ENCODE assay signal across 9 mouse cellular contexts in the genomic region with DNA sequence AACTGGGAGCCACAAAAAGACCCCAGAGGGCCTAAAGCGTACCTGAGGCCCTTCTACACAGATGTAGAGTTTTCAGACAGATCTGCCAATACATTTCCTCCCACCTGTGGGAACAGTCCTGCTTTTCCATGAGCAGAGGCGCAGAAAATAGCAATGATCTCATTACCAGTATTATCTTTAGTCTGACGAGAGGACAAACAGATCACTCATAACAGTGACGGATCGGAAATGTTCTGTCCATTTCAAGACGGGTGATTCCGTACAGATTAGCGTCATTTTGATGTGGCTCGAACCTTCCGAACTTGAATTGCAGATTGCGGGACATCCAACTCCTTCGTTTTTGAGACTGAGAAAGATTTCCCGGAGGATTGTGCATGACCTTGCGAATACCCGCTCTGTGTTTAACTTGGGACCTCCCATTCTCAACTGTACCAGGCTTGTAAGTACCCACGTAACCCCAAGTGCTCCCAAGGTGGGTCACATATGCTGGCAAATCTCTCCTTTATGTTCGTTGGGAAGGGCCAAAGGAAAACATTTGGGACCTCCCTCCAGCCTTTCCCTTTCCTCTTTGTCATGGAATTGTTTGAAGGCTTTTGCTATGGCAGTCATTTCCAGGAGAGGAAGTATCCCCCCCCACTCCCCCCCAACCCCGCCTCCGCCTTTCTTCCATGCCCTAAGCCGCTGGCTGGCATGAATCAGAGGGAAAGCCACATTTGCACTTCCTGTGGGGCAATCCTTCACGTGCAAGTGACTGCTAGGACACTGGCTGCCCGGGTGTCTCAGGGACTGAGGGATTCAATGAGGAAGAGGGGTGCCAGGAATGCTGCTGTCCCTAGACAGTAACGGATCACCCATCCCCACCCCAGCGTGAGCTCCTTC. TPM values are rescaled to one million over a fixed set of nuclear protein-coding genes. Genes with fewer than 3 reads are reported as not detected.
DNase-seq lines count a peak whose midpoint lies in the region; ATAC-seq lines count a peak whose summit lies in the region.
"Had no signal": no experiment of that assay in that cellular context is flagged by ENCODE, and none has a peak within 500 bp of the region (broad histone marks: within the 10 kb centered on the region; RNA-seq: fewer than 3 reads in every experiment).

No protein-coding gene starts in this region.

- no peaks in the 10 kb centered on the region for H3K36me3 ChIP-seq in embryonic facial prominence, embryonic 15.5 days
- H3K36me3 ChIP-seq in hindbrain, embryonic 15.5 days, result no peaks in the 10 kb centered on the region

- no peaks in the 10 kb centered on the region for H3K9me3 ChIP-seq in embryonic facial prominence, embryonic 15.5 days (replicated peaks)
- no peaks in the 10 kb centered on the region for H3K9me3 ChIP-seq in hindbrain, embryonic 15.5 days

- ATAC-seq in embryonic facial prominence, embryonic 15.5 days (ENCODE audit: insufficient number of reproducible peaks, low FRiP score, low TSS enrichment, low read depth), result peak; percentile 8; the same call in 1 of the 2 replicates
- ATAC-seq in hindbrain, embryonic 15.5 days (ENCODE audit: low FRiP score, low read depth), result peak; percentile 43; the same call in 1 of the 2 replicates

- H3K27ac ChIP-seq in embryonic facial prominence, embryonic 15.5 days (replicated peaks), result peak overlapping the region; percentile 86
- H3K27ac ChIP-seq in hindbrain, embryonic 15.5 days (replicated peaks), result peak overlapping the region; percentile 21; the same call in 1 of the 2 replicates

- no peak overlapping the region for H3K9ac ChIP-seq in embryonic facial prominence, embryonic 15.5 days
- no peak overlapping the region for H3K9ac ChIP-seq in hindbrain, embryonic 15.5 days

- H3K4me2 ChIP-seq in embryonic facial prominence, embryonic 15.5 days (replicated peaks), result peak overlapping the region; percentile 40
- H3K4me2 ChIP-seq in hindbrain, embryonic 15.5 days, result peak overlapping the region; percentile 43

- H3K4me3 ChIP-seq in embryonic facial prominence, embryonic 15.5 days (replicated peaks), result peak overlapping the region; percentile 16; the same call in 1 of the 2 replicates
- no peak overlapping the region; the same call in 1 of the 2 replicates for H3K4me3 ChIP-seq in hindbrain, embryonic 15.5 days

- H3K27me3 ChIP-seq in embryonic facial prominence, embryonic 15.5 days, result no peaks in the 10 kb centered on the region
- H3K27me3 ChIP-seq in hindbrain, embryonic 15.5 days, result no peaks in the 10 kb centered on the region

- WGBS in embryonic facial prominence, embryonic 15.5 days, result 44% methylated on average over 24 of the region's 24 CpGs
- WGBS in hindbrain, embryonic 15.5 days, result 44% methylated on average over 24 of the region's 24 CpGs

- peaks cover 35% of the 10 kb centered on the region for H3K4me1 ChIP-seq in embryonic facial prominence, embryonic 15.5 days
- peaks cover 28% of the 10 kb centered on the region for H3K4me1 ChIP-seq in hindbrain, embryonic 15.5 days (replicated peaks)

- DNase-seq in embryo, embryonic 10 days (ENCODE audit: low spot score), result peak; percentile 49
- no peak for DNase-seq in embryo, embryonic 9.5 days (ENCODE audit: extremely low spot score)
- peak; percentile 59 for DNase-seq in lung, postnatal 10 days
- no peak for DNase-seq in cerebellum, postnatal 4 days (ENCODE audit: low spot score in 2 of 2)
- DNase-seq in right cerebral cortex, adult 2 months (ENCODE audit: low spot score in 2 of 2), result no peak
- DNase-seq in layer of hippocampus, adult 9-10 months (ENCODE audit: low spot score), result no peak

RNA-seq across cellular contexts. Expression of a gene that starts 2.1 kb away (rescaled TPM):
- polyA plus RNA-seq in embryonic facial prominence, embryonic 15.5 days (2015; fragmentation: Nextera tagmentation; extraction: Ambion mirVana), result 2.1 and 2.6 TPM in 2 replicates
- polyA plus RNA-seq in hindbrain, embryonic 15.5 days (2015; fragmentation: Nextera tagmentation; extraction: Ambion mirVana), result 0.33 TPM in 1 of 2 replicates, not detected in the other

RNA-seq across cellular contexts. Expression of a gene that starts 54.3 kb away (rescaled TPM):
- 10.7 and 11.4 TPM in 2 replicates for polyA plus RNA-seq in embryonic facial prominence, embryonic 15.5 days (2015; fragmentation: Nextera tagmentation; extraction: Ambion mirVana)
- 3.6 and 6.8 TPM in 2 replicates for polyA plus RNA-seq in hindbrain, embryonic 15.5 days (2015; fragmentation: Nextera tagmentation; extraction: Ambion mirVana)

RNA-seq across cellular contexts. Expression of a gene that starts 54.3 kb away (rescaled TPM):
- polyA plus RNA-seq in embryonic facial prominence, embryonic 15.5 days (2015; fragmentation: Nextera tagmentation; extraction: Ambion mirVana), result 24.8 and 25.1 TPM in 2 replicates
- 100 and 112 TPM in 2 replicates for polyA plus RNA-seq in hindbrain, embryonic 15.5 days (2015; fragmentation: Nextera tagmentation; extraction: Ambion mirVana)

RNA-seq across cellular contexts. Expression of a gene that starts 58.1 kb away (rescaled TPM):
- 0.91 and 1.5 TPM in 2 replicates for polyA plus RNA-seq in embryonic facial prominence, embryonic 15.5 days (2015; fragmentation: Nextera tagmentation; extraction: Ambion mirVana)
- polyA plus RNA-seq in hindbrain, embryonic 15.5 days (2015; fragmentation: Nextera tagmentation; extraction: Ambion mirVana), result 0.12 TPM in 1 of 2 replicates, not detected in the other
- polyA plus RNA-seq: small intestine, adult 2 months had no signal

Comparison
In these comparisons a context has a peak if more than half of its experiments do, and no peak if none do; other contexts are left out.
1. DNase-seq: peak in embryo, embryonic 10 days (single experiment) and lung, postnatal 10 days (single experiment); none in embryo, embryonic 9.5 days (single experiment), cerebellum, postnatal 4 days (0 of 2), right cerebral cortex, adult 2 months (0 of 2) and layer of hippocampus, adult 9-10 months (single experiment).